Mouse (Mus musculus) thymus, postnatal 0 days (tissue): Measurements from ENCODE around the gene Ercc1. TPM values are rescaled to one million over a fixed set of nuclear protein-coding genes. Genes with fewer than 3 reads are reported as not detected.

Experiments
- DNase-seq: peaks from one replicate; pipeline ENCODE4 v3.0.0-alpha.2; 2015; ENCODE audit warnings: low spot score
- polyA plus RNA-seq: library from polyadenylated mRNA; unstranded; fragments of >200 nt; fragmentation: Nextera tagmentation; extraction: Ambion mirVana; gene quantifications from 2 replicates; pipeline ENCODE4 v1.2.1, GENCODE M21; 2015

The Ercc1 gene
- polyA plus RNA-seq, 1 experiment from 2014 or later: 59.6 TPM

DNA sequence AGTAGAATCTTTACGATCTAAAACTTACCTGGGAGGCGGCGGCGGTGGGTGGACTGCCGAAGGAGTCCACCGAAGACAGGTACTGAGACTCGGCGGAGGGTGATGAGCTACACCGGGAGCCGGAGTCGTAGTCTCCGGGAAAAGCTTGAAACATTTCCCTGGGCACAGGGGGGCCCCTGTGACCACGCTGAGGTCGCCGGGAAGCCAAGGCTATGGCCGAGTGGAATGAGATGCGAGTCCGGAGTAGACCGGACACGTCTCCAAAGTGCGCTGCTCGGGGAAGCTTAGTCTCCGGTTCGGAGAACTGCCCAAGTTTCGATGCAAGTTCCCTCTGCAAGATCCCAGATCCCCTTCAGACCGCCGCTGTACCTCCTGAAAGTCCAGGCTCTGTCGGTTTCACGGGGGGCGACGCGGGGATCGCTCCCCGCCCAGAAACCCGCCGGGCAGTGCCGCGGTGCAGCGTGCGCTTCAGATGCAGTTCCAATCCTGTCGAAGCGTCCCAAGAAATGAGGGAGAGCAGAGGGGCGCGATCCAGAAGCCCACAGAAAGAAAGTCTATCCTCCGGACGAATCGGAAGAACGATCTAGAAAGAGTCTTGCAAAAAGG is 35.2 kb upstream of the Ercc1 start:
- no peak for DNase-seq

- DNase-seq: peak; percentile 97
Observed at GRCm38 (mm10) chr7:19309884-19310641, 34.5 kb upstream of the Ercc1 start, which contains the start of gene Fosb. TSS of gene Fosb (minus strand) at chr7:19310051.

DNA sequence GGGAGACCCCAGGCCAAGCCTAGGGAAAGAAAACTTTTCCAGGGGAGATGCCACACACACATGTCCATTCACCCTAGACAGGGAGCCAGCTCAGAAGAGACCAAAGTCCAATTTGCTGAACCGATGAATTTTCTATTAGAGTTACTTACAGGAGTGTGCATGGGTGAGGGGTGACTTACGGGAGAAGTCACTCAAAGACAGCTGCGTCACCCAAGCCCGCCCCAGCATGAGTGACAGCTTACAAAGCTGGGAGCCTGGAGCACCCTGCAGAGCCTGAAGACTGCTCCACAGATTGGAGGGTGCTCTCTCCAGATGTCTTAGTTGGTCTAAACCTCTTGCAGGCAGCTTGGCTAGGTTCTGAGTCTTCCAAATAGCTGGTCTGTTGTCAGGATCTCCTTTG is 32.6 kb upstream of the Ercc1 start:
- DNase-seq: no peak

GRCm38 (mm10) chr7:19314033-19314432 is 30.5 kb upstream of the Ercc1 start:
- no peak for DNase-seq

DNA sequence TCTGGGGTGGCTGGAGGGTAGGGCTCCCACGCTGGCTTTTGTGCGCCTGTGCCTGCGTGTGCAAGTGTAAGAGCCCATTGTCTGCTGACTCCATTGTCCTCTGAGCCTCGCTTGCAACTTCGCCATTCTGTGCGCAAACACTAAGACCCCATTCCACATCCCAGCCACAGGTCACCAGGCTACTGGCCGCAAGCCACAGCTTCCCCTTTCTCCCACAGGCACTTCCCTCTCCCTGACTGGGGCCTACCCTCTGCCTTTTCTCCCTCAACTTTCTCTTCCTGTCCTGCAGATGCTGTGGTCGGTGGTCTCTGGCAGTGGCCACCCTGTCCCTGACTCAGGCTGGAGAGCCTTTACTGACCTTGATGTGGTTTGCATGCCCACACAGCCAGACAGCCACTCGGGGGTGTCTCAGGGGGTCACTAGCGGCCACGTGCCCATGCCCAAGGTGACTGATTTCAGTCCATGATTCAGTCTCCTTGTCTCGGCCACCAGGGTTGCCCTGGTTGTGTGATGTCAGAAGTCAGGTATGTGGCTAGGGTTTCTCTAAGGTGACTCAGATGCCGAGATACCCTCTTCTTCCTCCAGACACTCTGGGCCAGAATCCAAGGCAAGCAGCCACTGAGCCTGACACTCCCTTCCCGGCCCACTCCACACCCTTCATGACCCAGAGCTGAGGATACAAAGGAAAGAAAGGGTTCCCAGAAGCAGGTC is 28.0 kb upstream of the Ercc1 start:
- DNase-seq: no peak

- no peak for DNase-seq
Observed at GRCm38 (mm10) chr7:19318201-19318600, 26.4 kb upstream of the Ercc1 start.

DNA sequence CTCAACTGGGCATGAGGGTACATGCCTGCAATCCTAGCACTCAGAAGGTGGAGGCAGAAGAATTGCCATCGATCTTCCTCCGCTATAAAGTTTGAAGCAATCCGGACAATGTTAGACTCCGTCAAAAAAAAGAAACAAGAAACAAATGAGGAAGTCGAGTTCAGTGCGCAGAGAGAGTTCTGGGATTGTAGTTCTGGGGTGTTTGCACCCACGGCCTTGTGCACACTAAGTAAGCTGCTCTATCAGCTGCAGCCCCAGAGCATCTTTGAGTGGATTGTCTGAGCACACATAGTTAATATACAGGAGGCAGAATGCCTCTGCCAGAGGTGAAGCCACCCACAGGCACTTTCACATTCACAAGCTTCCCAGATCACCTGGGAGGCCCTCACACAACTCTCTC is 25.9 kb upstream of the Ercc1 start:
- DNase-seq: no peak

GRCm38 (mm10) chr7:19319458-19319857 is 25.1 kb upstream of the Ercc1 start:
- no peak for DNase-seq

DNA sequence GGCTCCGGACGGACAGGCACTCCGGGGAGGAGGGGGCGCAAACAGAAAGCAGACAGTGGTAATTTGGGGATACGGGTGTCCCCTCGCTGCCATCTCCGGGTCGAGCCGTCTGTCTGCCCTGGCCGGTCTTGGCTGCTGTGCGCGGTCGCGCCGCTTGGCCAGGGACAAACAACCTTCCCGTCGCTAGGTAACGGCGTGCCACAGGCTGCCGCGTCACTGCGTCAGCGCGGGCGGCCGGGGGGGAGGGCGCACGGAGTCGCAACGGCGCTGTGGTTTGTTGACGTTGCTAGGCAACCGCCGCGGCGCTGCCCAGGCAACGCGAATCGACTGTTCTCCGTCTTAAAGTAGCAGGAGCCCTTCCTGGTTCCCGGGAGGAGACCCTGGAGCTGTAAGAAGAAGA is 24.7 kb upstream of the Ercc1 start:
- DNase-seq: peak; percentile 94

DNA sequence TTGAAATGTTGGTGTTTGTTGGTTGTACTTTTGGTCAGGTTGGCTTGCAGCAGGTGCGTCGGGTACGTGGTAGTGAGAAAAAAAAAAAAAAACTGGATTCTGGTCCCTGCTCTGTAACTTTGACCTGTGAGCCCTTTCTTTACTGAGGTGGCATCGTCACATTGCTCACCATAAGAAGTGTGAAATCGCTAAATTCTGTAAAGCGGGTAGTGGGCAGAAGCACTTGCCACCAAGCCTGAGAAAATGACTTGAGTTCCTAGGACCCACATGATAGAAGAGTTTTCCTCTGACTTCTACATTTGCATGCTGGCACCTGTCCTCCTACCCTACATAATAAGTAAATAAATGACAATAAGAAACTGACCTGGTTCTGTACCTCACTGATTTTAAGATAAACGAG is 23.9 kb upstream of the Ercc1 start:
- no peak for DNase-seq

GRCm38 (mm10) chr7:19321464-19321863 is 23.1 kb upstream of the Ercc1 start:
- no peak for DNase-seq

DNA sequence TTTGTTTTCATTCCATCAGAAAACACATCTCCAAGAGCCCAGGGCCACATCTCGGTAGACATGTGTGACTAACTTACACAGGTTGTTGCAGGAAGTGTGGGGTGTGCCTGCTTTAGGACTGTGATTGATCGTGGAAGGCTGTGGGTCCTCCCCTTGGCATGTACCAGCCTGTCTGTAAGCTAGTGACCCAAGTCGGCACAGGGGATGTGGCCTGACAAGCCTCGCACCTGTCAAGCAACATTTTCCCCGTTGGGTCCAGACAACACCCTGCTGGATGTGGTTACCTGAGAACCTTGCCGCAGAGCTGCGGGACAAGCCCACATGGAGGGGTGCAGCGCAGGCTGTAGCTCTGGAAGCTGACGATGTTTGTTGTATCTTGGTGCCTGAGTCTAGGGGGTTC is 22.1 kb upstream of the Ercc1 start:
- DNase-seq: no peak

GRCm38 (mm10) chr7:19324221-19324620 is 20.4 kb upstream of the Ercc1 start:
- DNase-seq: no peak

DNA sequence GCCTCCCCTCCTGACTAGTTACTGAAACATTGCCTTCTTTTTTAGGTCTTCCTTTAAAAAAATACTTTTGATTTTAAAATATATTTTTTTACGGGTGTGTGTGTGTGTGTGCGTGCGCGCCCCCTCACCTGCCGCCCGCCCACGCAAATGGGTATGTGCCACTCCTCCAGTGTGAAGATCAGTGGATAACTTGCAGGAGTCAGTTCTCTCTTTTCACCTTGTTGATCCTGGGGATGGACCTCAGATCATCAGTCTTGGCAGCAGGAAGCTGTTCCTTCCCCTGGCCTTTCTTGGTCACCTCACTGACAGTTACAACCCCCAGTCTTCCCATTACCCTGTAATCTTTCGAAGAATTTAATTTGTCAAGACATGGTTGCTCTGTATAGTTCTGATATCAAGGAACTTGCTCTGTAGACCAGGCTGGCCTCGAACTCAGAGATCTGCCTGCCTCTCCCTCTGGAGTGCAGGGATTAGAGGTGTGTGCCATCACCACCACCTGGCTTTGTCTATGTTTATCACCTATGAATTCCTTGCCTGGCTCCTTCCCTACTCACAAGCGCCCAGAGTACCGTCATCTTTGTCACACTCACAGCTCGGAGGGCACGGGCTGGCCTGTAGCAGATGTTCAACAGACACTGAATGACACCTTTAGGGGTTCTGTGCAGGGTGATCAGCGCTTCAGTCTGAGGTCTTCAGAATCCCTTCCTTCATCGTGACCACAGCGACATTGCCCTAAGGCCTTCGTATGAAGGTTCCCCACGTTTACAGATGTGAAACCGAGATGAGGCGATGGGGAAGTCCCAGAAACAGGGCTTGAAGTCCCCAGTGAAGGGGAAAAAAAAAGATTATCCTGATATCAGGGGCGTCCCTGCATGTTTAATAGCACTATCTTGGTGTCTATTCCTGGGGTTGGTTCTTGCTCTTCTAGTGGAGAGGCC is 19.0 kb upstream of the Ercc1 start:
- DNase-seq: no peak

DNA sequence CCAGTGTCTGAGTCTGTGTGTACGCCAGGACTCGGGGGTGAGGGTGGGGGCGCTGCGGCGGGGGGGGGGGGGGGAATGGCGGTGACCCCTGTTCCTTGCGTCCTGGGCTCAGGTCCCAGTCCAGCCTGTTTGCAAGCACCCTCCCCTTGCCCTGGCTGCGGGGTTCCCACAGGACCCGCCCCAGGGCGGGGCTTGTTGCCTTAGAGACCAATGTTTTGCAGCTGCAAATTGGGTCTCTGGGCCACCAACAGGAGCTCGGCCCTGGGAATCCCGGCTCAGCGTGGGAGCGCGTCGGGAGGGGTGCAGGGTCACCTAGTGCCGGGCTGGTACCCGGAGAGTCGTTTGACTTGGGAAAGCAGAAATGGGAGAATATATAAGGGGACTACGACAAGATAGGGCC is 18.2 kb upstream of the Ercc1 start:
- DNase-seq: peak; percentile 67

GRCm38 (mm10) chr7:19327128-19327527 is 17.4 kb upstream of the Ercc1 start:
- DNase-seq: no peak

GRCm38 (mm10) chr7:19327782-19328181 is 16.8 kb upstream of the Ercc1 start:
- no peak for DNase-seq

GRCm38 (mm10) chr7:19328425-19328824 is 16.2 kb upstream of the Ercc1 start:
- DNase-seq: no peak

- no peak for DNase-seq
Observed at GRCm38 (mm10) chr7:19331910-19332309, 12.7 kb upstream of the Ercc1 start.

GRCm38 (mm10) chr7:19332709-19333352 is 11.7 kb upstream of the Ercc1 start:
- peak; percentile 68 for DNase-seq

DNA sequence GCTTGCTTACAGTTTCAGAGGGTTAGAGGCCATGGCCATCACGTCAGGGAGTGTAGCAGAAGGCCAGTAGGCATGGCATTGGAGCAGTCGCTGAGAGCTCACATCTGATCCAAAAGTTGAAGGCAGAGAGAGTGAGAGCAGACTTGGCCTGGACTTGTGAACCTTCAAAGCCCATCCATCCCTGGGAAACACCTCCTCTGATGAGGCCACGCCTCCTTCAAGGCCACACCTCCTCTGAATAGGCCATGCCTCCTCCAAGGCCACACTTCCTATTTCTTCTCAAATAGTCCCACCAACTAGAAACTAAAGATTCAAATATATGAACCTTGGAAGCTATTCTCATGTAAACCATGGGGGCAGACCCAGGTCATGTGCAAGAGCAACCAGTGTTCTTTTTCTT is 9.0 kb upstream of the Ercc1 start:
- no peak for DNase-seq
